ENCODE assay signal across 25 mouse cellular contexts in genomic region chr10:8913904-8914303, GRCm38 (mm10).
"Had no signal": no experiment of that assay in that cellular context is flagged by ENCODE, and none has a peak within 500 bp of the region (broad histone marks: within the 10 kb centered on the region; RNA-seq: fewer than 3 reads in every experiment).

No protein-coding gene starts in this region.

- H3K4me3 ChIP-seq: gastrocnemius, adult 2 months; heart, embryonic 10.5 days; heart, embryonic 12.5 days; hindbrain, embryonic 10.5 days; hindbrain, embryonic 12.5 days; intestine, embryonic 15.5 days; left cerebral cortex, adult 2 months; limb, embryonic 13.5 days; limb, embryonic 15.5 days; liver, embryonic 12.5 days had no signal

- H3K9ac ChIP-seq: heart, embryonic 12.5 days; hindbrain, embryonic 12.5 days; hindbrain, embryonic 14.5 days; intestine, embryonic 15.5 days; limb, embryonic 13.5 days; limb, embryonic 15.5 days; liver, embryonic 12.5 days had no signal

- H3K4me2 ChIP-seq: heart, embryonic 12.5 days; hindbrain, embryonic 12.5 days; hindbrain, embryonic 14.5 days; intestine, embryonic 15.5 days; limb, embryonic 13.5 days; limb, embryonic 15.5 days; liver, embryonic 12.5 days had no signal

- H3K27ac ChIP-seq: gastrocnemius, adult 2 months; heart, embryonic 10.5 days; hindbrain, embryonic 10.5 days; hindbrain, embryonic 12.5 days; hindbrain, embryonic 14.5 days; intestine, embryonic 15.5 days; left cerebral cortex, adult 2 months; limb, embryonic 13.5 days; limb, embryonic 15.5 days; liver, embryonic 12.5 days had no signal

- H3K36me3 ChIP-seq: heart, embryonic 10.5 days; heart, embryonic 12.5 days; hindbrain, embryonic 10.5 days; hindbrain, embryonic 12.5 days; intestine, embryonic 15.5 days; limb, embryonic 13.5 days; limb, embryonic 15.5 days; liver, embryonic 12.5 days had no signal

- H3K27me3 ChIP-seq: heart, embryonic 12.5 days; hindbrain, embryonic 12.5 days; intestine, embryonic 15.5 days; limb, embryonic 13.5 days; limb, embryonic 15.5 days; liver, embryonic 12.5 days had no signal

- H3K9me3 ChIP-seq: heart, embryonic 10.5 days; heart, embryonic 12.5 days; hindbrain, embryonic 10.5 days; hindbrain, embryonic 12.5 days; intestine, embryonic 15.5 days; limb, embryonic 13.5 days; limb, embryonic 15.5 days; liver, embryonic 12.5 days had no signal

- DNase-seq: gastrocnemius, adult 2 months; gastrocnemius, postnatal 10 days; gastrocnemius, postnatal 25 days; heart, adult 18-20 months; heart, postnatal 14 days; heart, postnatal 36 days; kidney, adult 18-20 months; kidney, adult 8-10 months; kidney, postnatal 10 days; kidney, postnatal 25 days; kidney, postnatal 4 days; left cerebral cortex, postnatal 4 days had no signal

- H3K4me1 ChIP-seq: heart, embryonic 10.5 days; hindbrain, embryonic 10.5 days; liver, embryonic 12.5 days had no signal

- ATAC-seq: hindbrain, embryonic 16.5 days; inflammation-experienced regulatory T-cells, adult 6 months; intestine, embryonic 15.5 days; intestine, postnatal 0 days; liver, embryonic 12.5 days had no signal
